Mouse (Mus musculus): ENCODE data around the gene Egfem1. TPM values are rescaled to one million over a fixed set of nuclear protein-coding genes. Genes with fewer than 3 reads are reported as not detected.

Gene Egfem1
- polyA plus RNA-seq, 1 experiment = not detected

DNA sequence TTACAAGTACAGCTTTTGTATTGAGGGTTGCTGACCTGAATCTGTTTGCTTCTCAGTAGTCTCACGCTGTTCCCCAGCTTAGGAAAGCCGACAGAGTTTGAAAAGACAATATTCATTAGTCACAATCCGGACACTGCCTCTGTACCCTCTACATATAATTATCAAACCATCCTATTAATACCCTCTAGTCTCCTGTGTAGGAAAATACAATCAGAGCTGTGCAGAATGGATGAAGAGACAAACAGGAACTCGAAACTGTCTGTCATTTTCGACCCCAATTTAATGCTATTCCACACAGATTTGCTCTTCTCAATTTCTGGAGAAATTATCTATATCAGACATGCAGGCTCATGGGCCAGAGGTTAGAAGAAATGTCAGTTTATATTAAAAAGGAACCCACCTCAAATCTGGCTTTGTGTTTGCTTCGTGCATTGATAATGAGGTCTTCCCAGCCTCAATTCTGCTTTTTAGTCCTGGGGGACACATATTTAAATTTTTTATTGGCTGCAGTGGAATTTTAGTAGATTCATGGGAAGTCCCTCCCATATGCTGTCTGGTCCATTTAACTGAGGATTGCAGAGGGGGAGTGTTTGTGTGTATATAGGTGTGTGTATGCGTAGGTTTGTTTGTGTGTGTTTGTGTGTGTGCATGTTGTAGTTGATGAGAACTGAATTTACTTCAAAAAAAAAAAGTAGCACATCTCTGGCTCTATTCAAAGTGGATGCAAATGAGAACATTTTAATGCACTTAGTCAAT is 102.8 kb downstream of the Egfem1 start:
- Histone ChIP-seq H3K4me2 (ENCODE audit: low read depth) (no peak overlapping the region), H3K4me3 (no peak overlapping the region), H3K36me3 (ENCODE audit: control insufficient read depth, insufficient read depth) (no peaks in the 10 kb centered on the region), H3K27me3 (ENCODE audit: control insufficient read depth, insufficient read depth, insufficient read length) (no peaks in the 10 kb centered on the region), H3K79me2 (ENCODE audit: control insufficient read depth, insufficient read depth) (no peaks in the 10 kb centered on the region), H3ac (ENCODE audit: control insufficient read depth, insufficient read length) (no peak overlapping the region)
- no peak for TF ChIP-seq E2F4 (IDR thresholded peaks at IDR 0.05; ENCODE audit: insufficient read depth)
- TF ChIP-seq SRF (IDR thresholded peaks at IDR 0.05; ENCODE audit: control insufficient read depth, insufficient read length, low read depth) = no peak
- TF ChIP-seq CEBPB (IDR thresholded peaks at IDR 0.05; ENCODE audit: insufficient read depth, poor library complexity, severe bottlenecking) = no peak
- TF ChIP-seq TCF3 (IDR thresholded peaks at IDR 0.05; ENCODE audit: insufficient read length, low read depth) = no peak
- TF ChIP-seq REST (IDR thresholded peaks at IDR 0.05; ENCODE audit: insufficient read depth, insufficient read length) = no peak
- no peak for TF ChIP-seq MYOD1 (IDR thresholded peaks at IDR 0.05; ENCODE audit: control insufficient read depth in 1 of 3, insufficient read length in 2 of 3, low read depth in 2 of 3)
- TF ChIP-seq USF1 (IDR thresholded peaks at IDR 0.05; ENCODE audit: low read depth) = no peak

DNA sequence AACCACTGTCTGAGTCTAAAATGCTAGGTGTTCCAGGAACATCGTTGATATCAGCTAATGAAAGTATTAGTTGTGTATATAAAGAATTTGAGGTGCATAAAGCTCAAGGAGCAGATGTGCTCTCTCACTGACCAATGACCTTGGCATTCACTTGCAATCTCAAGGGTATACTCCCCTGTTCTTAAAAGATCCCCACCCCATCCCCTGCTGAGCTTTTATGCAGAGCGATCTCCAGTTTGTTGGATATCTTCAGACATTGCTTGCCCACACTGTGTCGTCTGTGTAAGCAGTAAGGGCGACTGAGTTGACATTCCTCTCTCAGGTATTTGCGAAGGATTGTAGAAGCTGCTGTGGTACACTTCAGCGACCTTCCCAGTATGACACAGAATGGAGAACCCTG is 108.4 kb downstream of the Egfem1 start:
- no peak overlapping the region for H3ac ChIP-seq (ENCODE audit: control insufficient read depth, insufficient read length)
- no peaks in the 10 kb centered on the region for H3K79me2 ChIP-seq (ENCODE audit: control insufficient read depth, insufficient read depth)
- no peaks in the 10 kb centered on the region for H3K27me3 ChIP-seq (ENCODE audit: control insufficient read depth, insufficient read depth, insufficient read length)
- H3K4me3 ChIP-seq = no peak overlapping the region
- H3K36me3 ChIP-seq (ENCODE audit: control insufficient read depth, insufficient read depth) = no peaks in the 10 kb centered on the region
- H3K4me2 ChIP-seq (ENCODE audit: low read depth) = no peak overlapping the region
- TF ChIP-seq TCF12 (IDR thresholded peaks at IDR 0.05; ENCODE audit: insufficient read depth, poor library complexity, severe bottlenecking) (no peak), SRF (IDR thresholded peaks at IDR 0.05; ENCODE audit: control insufficient read depth, insufficient read length, low read depth) (no peak), TCF3 (IDR thresholded peaks at IDR 0.05; ENCODE audit: insufficient read length, low read depth) (no peak), POLR2AphosphoS2 (IDR thresholded peaks at IDR 0.05; ENCODE audit: insufficient read length, low read depth) (no peak), MYOG (IDR thresholded peaks at IDR 0.05; ENCODE audit: control insufficient read depth in 1 of 3, insufficient read depth in 1 of 3, insufficient read length in 2 of 3, low read depth in 2 of 3) (no peak)

DNA sequence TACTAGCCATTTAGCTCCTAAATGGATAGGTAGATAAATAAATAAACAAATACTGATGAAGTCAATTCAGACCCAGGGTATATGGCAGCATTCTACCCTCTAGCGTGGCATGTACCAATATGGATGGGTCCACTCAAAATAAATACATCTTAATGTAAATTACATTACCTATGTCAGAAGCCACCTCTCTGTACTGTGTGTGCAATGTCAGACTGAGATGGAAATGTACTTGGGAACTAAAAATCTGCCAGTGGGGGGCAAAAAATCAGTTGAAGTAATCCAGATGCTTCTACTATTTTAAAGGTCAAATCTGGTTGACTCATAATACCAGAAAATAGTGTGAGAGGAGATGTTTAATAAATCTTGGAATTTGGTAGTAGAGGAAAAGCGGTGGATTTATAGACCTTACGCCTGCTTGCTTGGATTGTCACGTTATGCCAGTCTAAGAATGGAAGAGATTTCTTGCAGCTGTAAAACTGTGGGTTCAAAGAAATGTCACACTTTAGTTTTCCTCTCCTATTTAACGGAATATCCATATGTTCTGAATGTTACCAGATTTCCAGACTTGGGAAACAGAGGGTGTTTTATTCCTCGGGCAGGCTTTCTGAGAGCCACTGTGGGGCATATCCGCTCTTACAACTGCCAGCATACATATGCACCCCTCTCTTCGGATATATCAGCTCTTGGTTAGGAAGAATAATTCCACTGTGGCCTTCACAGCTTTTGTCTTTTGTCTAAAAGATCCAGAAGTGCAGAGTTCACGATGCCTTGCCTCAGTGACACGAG is 116.1 kb downstream of the Egfem1 start:
- no peak overlapping the region for H3K4me2 ChIP-seq (ENCODE audit: low read depth)
- H3K4me3 ChIP-seq = no peak overlapping the region
- no peaks in the 10 kb centered on the region for H3K36me3 ChIP-seq (ENCODE audit: control insufficient read depth, insufficient read depth)
- H3K79me2 ChIP-seq (ENCODE audit: control insufficient read depth, insufficient read depth) = no peaks in the 10 kb centered on the region
- no peaks in the 10 kb centered on the region for H3K27me3 ChIP-seq (ENCODE audit: control insufficient read depth, insufficient read depth, insufficient read length)
- TF ChIP-seq MYOG (IDR thresholded peaks at IDR 0.05; ENCODE audit: control insufficient read depth in 1 of 3, insufficient read depth in 1 of 3, insufficient read length in 2 of 3, low read depth in 2 of 3) (no peak), CEBPB (IDR thresholded peaks at IDR 0.05; ENCODE audit: insufficient read depth, poor library complexity, severe bottlenecking) (no peak), POLR2A (IDR thresholded peaks at IDR 0.05; ENCODE audit: insufficient read length, low read depth) (no peak), TCF12 (IDR thresholded peaks at IDR 0.05; ENCODE audit: insufficient read depth, poor library complexity, severe bottlenecking) (no peak), TCF3 (IDR thresholded peaks at IDR 0.05; ENCODE audit: insufficient read length, low read depth) (no peak), MYOD1 (IDR thresholded peaks at IDR 0.05; ENCODE audit: control insufficient read depth in 1 of 3, insufficient read length in 2 of 3, low read depth in 2 of 3) (no peak), MAX (IDR thresholded peaks at IDR 0.05; ENCODE audit: low read depth) (no peak), SRF (IDR thresholded peaks at IDR 0.05; ENCODE audit: control insufficient read depth, insufficient read length, low read depth) (no peak), POLR2AphosphoS2 (IDR thresholded peaks at IDR 0.05; ENCODE audit: insufficient read length, low read depth) (no peak), REST (IDR thresholded peaks at IDR 0.05; ENCODE audit: insufficient read depth, insufficient read length) (no peak)
- no peak overlapping the region for H3ac ChIP-seq (ENCODE audit: control insufficient read depth, insufficient read length)

- no peak for TF ChIP-seq TCF12 (IDR thresholded peaks at IDR 0.05; ENCODE audit: insufficient read depth, poor library complexity, severe bottlenecking)
- TF ChIP-seq MYOG (IDR thresholded peaks at IDR 0.05; ENCODE audit: control insufficient read depth in 1 of 3, insufficient read depth in 1 of 3, insufficient read length in 2 of 3, low read depth in 2 of 3) = no peak
- no peak for TF ChIP-seq USF1 (IDR thresholded peaks at IDR 0.05; ENCODE audit: low read depth)
- H3K27me3 ChIP-seq (ENCODE audit: control insufficient read depth, insufficient read depth, insufficient read length) = no peaks in the 10 kb centered on the region
- no peak overlapping the region for H3ac ChIP-seq (ENCODE audit: control insufficient read depth, insufficient read length)
- H3K4me2 ChIP-seq (ENCODE audit: low read depth) = no peak overlapping the region
- H3K4me3 ChIP-seq = no peak overlapping the region
- no peaks in the 10 kb centered on the region for H3K36me3 ChIP-seq (ENCODE audit: control insufficient read depth, insufficient read depth)
- no peaks in the 10 kb centered on the region for H3K79me2 ChIP-seq (ENCODE audit: control insufficient read depth, insufficient read depth)
Observed at GRCm38 (mm10) chr3:29200601-29201000, 118.8 kb downstream of the Egfem1 start.

DNA sequence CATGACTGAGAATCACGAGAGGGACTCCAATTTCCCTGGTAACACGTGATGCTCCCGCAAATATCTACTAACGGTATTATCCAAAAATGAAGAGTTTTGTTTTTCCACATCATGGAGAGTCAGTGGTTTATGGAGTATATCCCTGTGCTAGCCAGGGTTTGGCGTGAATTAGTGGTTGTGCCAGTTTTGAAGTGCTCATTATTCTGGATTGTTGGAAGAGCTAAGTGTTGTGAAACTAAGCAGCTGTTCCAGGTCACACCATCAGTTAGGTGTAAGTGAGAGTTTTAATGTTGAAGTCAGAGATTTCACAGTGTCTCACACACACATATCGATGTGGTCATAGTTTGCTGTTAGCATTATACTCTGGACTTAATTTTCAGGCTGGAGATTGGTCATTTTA is 120.7 kb downstream of the Egfem1 start:
- no peaks in the 10 kb centered on the region for H3K79me2 ChIP-seq (ENCODE audit: control insufficient read depth, insufficient read depth)
- TF ChIP-seq TCF3 (IDR thresholded peaks at IDR 0.05; ENCODE audit: insufficient read length, low read depth) (no peak), E2F4 (IDR thresholded peaks at IDR 0.05; ENCODE audit: insufficient read depth) (no peak), CEBPB (IDR thresholded peaks at IDR 0.05; ENCODE audit: insufficient read depth, poor library complexity, severe bottlenecking) (no peak)
- H3K27me3 ChIP-seq (ENCODE audit: control insufficient read depth, insufficient read depth, insufficient read length) = no peaks in the 10 kb centered on the region
- H3K4me3 ChIP-seq = no peak overlapping the region
- no peaks in the 10 kb centered on the region for H3K36me3 ChIP-seq (ENCODE audit: control insufficient read depth, insufficient read depth)
- H3ac ChIP-seq (ENCODE audit: control insufficient read depth, insufficient read length) = no peak overlapping the region
- no peak overlapping the region for H3K4me2 ChIP-seq (ENCODE audit: low read depth)
